Mouse (Mus musculus) lung, adult 2 months (tissue): ENCODE measurements around the gene Erp29.

ENCODE experiments used
- CTCF ChIP-seq: fragments of 200-500 bp; IDR thresholded peaks from 2 replicates; pipeline ENCODE4 v1.5.1; 2011; ENCODE audit warnings: mild to moderate bottlenecking, low read length, control low read depth; ENCODE audit not compliant: insufficient read depth
- POLR2A ChIP-seq: fragments of 200-500 bp; IDR thresholded peaks from 2 replicates; pipeline ENCODE4 v1.6.1; 2011; ENCODE audit warnings: low read depth, mild to moderate bottlenecking, control low read depth, low read length, borderline replicate concordance; ENCODE audit errors: extremely low read depth

- no peak for TF ChIP-seq CTCF
- no peak for TF ChIP-seq POLR2A
These were observed 7.4 kb downstream of the Erp29 start for GRCm38 (mm10) chr5:121444870-121445269.
